Mouse (Mus musculus) ES-E14 (cell line): Measurements from ENCODE around the gene Phc3. TPM values are rescaled to one million over a fixed set of nuclear protein-coding genes. Genes with fewer than 3 reads are reported as not detected.

Experiments
- DNase-seq: peaks from one replicate; pipeline ENCODE4 v3.0.0-alpha.2; 2013; ENCODE audit warnings: low read depth, low spot score
- H3K27ac ChIP-seq: 2 replicates; pipeline ENCODE4 v1.5.1; 2012; ENCODE audit warnings: low read depth, mild to moderate bottlenecking, low read length, moderate library complexity, mixed read lengths; ENCODE audit not compliant: poor library complexity, insufficient read depth, severe bottlenecking
- H3K36me3 ChIP-seq: 2 replicates; pipeline ENCODE4 v1.6.1; 2012; ENCODE audit warnings: mild to moderate bottlenecking, low read length, moderate library complexity, mixed read lengths; ENCODE audit not compliant: control insufficient read depth, poor library complexity, insufficient read depth, severe bottlenecking
- H3K4me1 ChIP-seq, 2 experiments: fragments of 150-350 bp in 1 of 2; sonication (generic) in 1 of 2; 2 replicates each; pipeline ENCODE4 v1.6.1; 2012; ENCODE audit warnings: low read length in 2 of 2, mild to moderate bottlenecking in 1 of 2, mixed read lengths in 1 of 2; ENCODE audit not compliant: control insufficient read depth in 2 of 2, insufficient read depth in 2 of 2, poor library complexity in 1 of 2
- H3K4me3 ChIP-seq, 2 experiments: fragments of 150-350 bp in 1 of 2; sonication (generic) in 1 of 2; 2 replicates each; pipeline ENCODE4 v1.5.1; 2012; ENCODE audit warnings: low read length in 2 of 2, low read depth in 1 of 2, mild to moderate bottlenecking in 1 of 2, mixed read lengths in 1 of 2; ENCODE audit not compliant: insufficient read depth in 1 of 2, poor library complexity in 1 of 2, severe bottlenecking in 1 of 2
- H3K9ac ChIP-seq: 2 replicates; pipeline ENCODE4 v1.6.1; 2012; ENCODE audit warnings: low read depth, mild to moderate bottlenecking, low read length, mixed read lengths; ENCODE audit not compliant: poor library complexity, insufficient read depth, severe bottlenecking
- H3K9me3 ChIP-seq: fragments of 150-350 bp; sonication (generic); 2 replicates; pipeline ENCODE4 v1.6.1; 2012; ENCODE audit warnings: low read depth, mild to moderate bottlenecking, low read length; ENCODE audit not compliant: control insufficient read depth, insufficient read depth
- CHD2 ChIP-seq: IDR thresholded peaks from 2 replicates; pipeline ENCODE4 v1.6.1; 2014; ENCODE audit warnings: mild to moderate bottlenecking, low read depth, low read length, inconsistent platforms
- HCFC1 ChIP-seq: IDR thresholded peaks from 2 replicates; pipeline ENCODE4 v1.6.1; 2012; ENCODE audit warnings: low read length, inconsistent platforms, borderline replicate concordance; ENCODE audit not compliant: insufficient read depth
- MAFK ChIP-seq: IDR thresholded peaks from 2 replicates; pipeline ENCODE4 v1.6.1; 2014; ENCODE audit warnings: mild to moderate bottlenecking, low read depth, low read length, inconsistent platforms; ENCODE audit not compliant: insufficient read depth
- ZC3H11A ChIP-seq: IDR thresholded peaks from 2 replicates; pipeline ENCODE4 v1.6.1; 2012; ENCODE audit warnings: low read depth, mild to moderate bottlenecking, inconsistent platforms, low read length, borderline replicate concordance
- ZNF384 ChIP-seq: IDR thresholded peaks from 2 replicates; pipeline ENCODE4 v1.6.1; 2012; ENCODE audit warnings: low read depth, low read length, inconsistent platforms
- in situ Hi-C, 2 experiments: fragments of 600-800 bp; cut with MboI; formaldehyde crosslinking; loops; one replicate each; pipeline ENCODE4 v1.15.1; 2025; ENCODE audit warnings: low sequenced_read_pairs in 2 of 2, inconsistent platforms in 1 of 2; ENCODE audit not compliant: unreplicated experiment in 2 of 2
- total RNA-seq: library from RNA; depleted of rRNA; stranded (reverse); fragments of 300-350 nt; gene quantifications from 2 replicates; pipeline ENCODE4 v1.2.3, GENCODE M21; 2012; rRNA removed

Gene Phc3
- total RNA-seq = 7.1 and 7.9 TPM in 2 replicates

- no peak within 1 kb of the TSS for H3K27ac ChIP-seq
- peak; percentile 98 for DNase-seq
Observed at GRCm38 (mm10) chr3:30969104-30969581, at the start of gene Phc3. TSS of gene Phc3 (minus strand) at chr3:30969415.

GRCm38 (mm10) chr3:31017652-31018051 lies 48.4 kb upstream of the Phc3 start:
- in situ Hi-C loops = no loop called here
- 0 out of 4 replicates have a peak overlapping the region, but pooled peaks of 1 of the 2 experiments have one; percentile 0 for H3K4me3 ChIP-seq
- peaks cover 9 to 25% of the 10 kb centered on the region in 2 experiments for H3K4me1 ChIP-seq
- peaks cover 2% of the 10 kb centered on the region; the same call in 1 of the 2 replicates for H3K36me3 ChIP-seq
- H3K9ac ChIP-seq = no peak overlapping the region
- peak overlapping the region; percentile 94 for H3K27ac ChIP-seq
- no peaks in the 10 kb centered on the region for H3K9me3 ChIP-seq
- no peak for DNase-seq
- TF ChIP-seq HCFC1 (no peak), MAFK (no peak), CHD2 (0 out of 2 replicates have a peak, but pooled peaks have one; percentile 14), ZC3H11A (no peak)

More at GRCm38 (mm10) chr3:30969104-30969581, at the start of gene Phc3:
- no peaks in the 10 kb centered on the region for H3K9me3 ChIP-seq
- H3K36me3 ChIP-seq = no peaks in the 10 kb centered on the region; the same call in 1 of the 2 replicates
- H3K9ac ChIP-seq = peak within 1 kb of the TSS; percentile 96
- in situ Hi-C loops = loop anchor here in 1 of 2 experiments (25.0 kb wide), 1 partner anchor 382 kb away; the partner anchor contains the start of gene Actrt3
- peak within 1 kb of the TSS; percentile 96 to 100 for H3K4me3 ChIP-seq
- H3K4me1 ChIP-seq = peaks cover 0 to 2% of the 10 kb centered on the region in 2 experiments; a peak in 2 of 4 replicates
- no peak for TF ChIP-seq ZC3H11A
- no peak for TF ChIP-seq CHD2
- TF ChIP-seq HCFC1 = peak; percentile 72; the same call in 1 of the 2 replicates
- TF ChIP-seq MAFK = no peak
- no peak for TF ChIP-seq ZNF384

DNA sequence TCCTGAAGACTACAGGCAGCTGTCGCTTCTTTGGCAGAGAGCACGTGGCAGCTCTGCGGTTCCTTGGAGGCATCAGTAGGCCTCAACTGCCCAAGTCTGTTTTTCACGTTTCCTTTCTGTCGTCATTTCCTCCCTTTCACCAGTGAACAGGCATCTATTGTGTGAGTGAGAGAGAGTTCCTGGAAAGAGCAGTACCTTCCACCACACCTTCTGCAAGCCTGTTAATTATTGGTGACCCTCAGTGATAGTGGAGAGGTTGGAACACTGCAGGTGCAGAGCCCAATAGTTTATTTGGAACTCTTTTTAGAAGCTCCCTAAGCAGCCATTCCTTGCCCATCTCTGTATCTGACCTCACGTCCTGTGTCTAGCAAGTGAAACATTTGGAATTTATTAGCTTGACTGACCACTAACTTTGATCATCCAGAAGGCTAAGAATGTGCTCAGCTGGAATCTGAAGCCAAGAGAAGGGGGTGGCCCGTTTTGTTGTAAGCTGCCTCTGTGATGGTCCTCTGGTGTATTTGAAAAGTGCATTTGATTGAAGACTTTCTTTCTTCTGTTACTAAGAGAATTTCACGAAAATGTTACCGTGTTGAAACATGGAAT lies 47.5 kb upstream of the Phc3 start:
- H3K27ac ChIP-seq = peak overlapping the region; percentile 94
- peak overlapping the region; percentile 81 for H3K9ac ChIP-seq
- TF ChIP-seq HCFC1 (no peak), CHD2 (no peak), ZNF384 (no peak)
- no peaks in the 10 kb centered on the region for H3K9me3 ChIP-seq
- peaks cover 9 to 25% of the 10 kb centered on the region in 2 experiments for H3K4me1 ChIP-seq
- peak overlapping the region; percentile 48 to 61 for H3K4me3 ChIP-seq
- H3K36me3 ChIP-seq = peaks cover 4% of the 10 kb centered on the region; the same call in 1 of the 2 replicates
- in situ Hi-C loops = no loop called here
- DNase-seq = no peak

DNA sequence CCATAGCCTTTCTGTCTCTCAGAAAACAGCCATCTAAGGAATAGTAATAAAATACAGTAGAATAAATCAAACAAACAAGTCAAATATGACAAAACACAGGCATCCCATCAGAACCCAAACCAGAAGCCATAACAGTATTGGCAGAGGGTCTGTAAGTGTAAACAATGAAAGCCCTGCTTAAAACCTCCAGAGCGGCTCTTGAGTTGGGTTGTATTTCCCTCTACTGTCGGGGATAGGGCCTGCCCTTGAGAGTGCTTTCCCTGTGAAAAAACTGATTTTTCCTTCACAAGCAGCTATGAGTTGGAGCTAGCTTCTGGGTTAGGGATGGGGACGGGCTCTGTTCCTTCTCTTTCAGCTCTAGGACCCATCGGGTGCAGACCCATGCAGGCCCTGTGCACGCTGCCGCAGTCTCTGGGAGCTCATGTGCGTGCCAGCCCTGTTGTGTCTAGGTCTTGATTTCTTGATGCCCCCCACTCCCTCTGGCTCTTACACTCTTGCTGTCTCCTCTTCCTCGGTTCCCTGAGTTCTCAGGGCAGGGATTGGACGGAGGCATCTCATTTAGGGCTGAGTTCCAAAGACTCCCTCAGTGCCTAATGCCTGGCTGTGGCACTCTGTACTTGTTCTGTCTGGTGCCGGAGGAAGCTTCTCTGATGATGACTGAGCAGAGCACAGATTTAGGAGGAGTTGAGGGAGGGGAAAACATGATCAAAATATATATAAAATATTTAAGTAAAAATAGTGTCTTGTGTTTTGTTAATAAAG lies 46.6 kb upstream of the Phc3 start:
- Histone ChIP-seq H3K4me3 (peak overlapping the region; percentile 48 to 61), H3K36me3 (peaks cover 5% of the 10 kb centered on the region; the same call in 1 of the 2 replicates), H3K4me1 (peaks cover 9 to 25% of the 10 kb centered on the region in 2 experiments), H3K27ac (peak overlapping the region; percentile 94), H3K9me3 (no peaks in the 10 kb centered on the region), H3K9ac (peak overlapping the region; percentile 81)
- no peak for DNase-seq
- no peak for TF ChIP-seq ZC3H11A
- no peak for TF ChIP-seq MAFK
- no peak for TF ChIP-seq ZNF384
- no peak for TF ChIP-seq CHD2
- no peak for TF ChIP-seq HCFC1
- in situ Hi-C loops = no loop called here
